In genomic region chr6:115480322-115481017, GRCm38 (mm10) we compare ENCODE assay signal across 8 mouse cellular contexts.
DNase-seq lines count a peak whose midpoint lies in the region; ATAC-seq lines count a peak whose summit lies in the region.

No protein-coding gene starts in this region.

- ATAC-seq in hindbrain, embryonic 12.5 days (ENCODE audit: low FRiP score) = no peak
- peak; percentile 83 for ATAC-seq in heart, embryonic 11.5 days (replicated peaks; ENCODE audit: insufficient number of reproducible peaks, low FRiP score, low TSS enrichment)
- peak; percentile 85 for ATAC-seq in megakaryocyte-erythroid progenitor cell, adult 5-6 weeks (replicated peaks; ENCODE audit: low FRiP score, low TSS enrichment, poor library complexity, severe bottlenecking)

- 0 out of 2 replicates have a peak overlapping the region, but pooled peaks have one; percentile 3 for H3K4me2 ChIP-seq in hindbrain, embryonic 12.5 days (replicated peaks)
- peak overlapping the region; percentile 31 for H3K4me2 ChIP-seq in heart, embryonic 11.5 days

- no peak overlapping the region for H3K4me3 ChIP-seq in hindbrain, embryonic 12.5 days
- no peak overlapping the region for H3K4me3 ChIP-seq in hindbrain, embryonic 10.5 days
- H3K4me3 ChIP-seq in heart, embryonic 11.5 days (ENCODE audit: low read depth, low read length) = no peak overlapping the region

- no peak overlapping the region for H3K27ac ChIP-seq in hindbrain, embryonic 12.5 days
- no peak overlapping the region for H3K27ac ChIP-seq in hindbrain, embryonic 10.5 days
- H3K27ac ChIP-seq in heart, embryonic 11.5 days (ENCODE audit: low read depth, low read length) = peak overlapping the region; percentile 80

- WGBS in hindbrain, embryonic 12.5 days = 56% methylated on average over 5 of the region's 5 CpGs
- 62% methylated on average over 5 of the region's 5 CpGs for WGBS in hindbrain, embryonic 10.5 days
- WGBS in heart, embryonic 11.5 days (ENCODE audit: insufficient replicate concordance) = 13% methylated on average over 5 of the region's 5 CpGs

- no peak for DNase-seq in hindbrain, embryonic 10.5 days (ENCODE audit: low spot score)
- DNase-seq in adrenal gland, adult 2 months = peak; percentile 82
- peak; percentile 61 to 69 for DNase-seq in kidney, postnatal 25 days
- DNase-seq in ovary, postnatal 14 days (ENCODE audit: low spot score) = no peak
- no peak for DNase-seq in cerebellum, adult 9-10 months

- no peak overlapping the region for H3K9ac ChIP-seq in hindbrain, embryonic 12.5 days
- no peak overlapping the region for H3K9ac ChIP-seq in heart, embryonic 11.5 days (ENCODE audit: low read depth, low read length)

- no peaks in the 10 kb centered on the region for H3K9me3 ChIP-seq in hindbrain, embryonic 12.5 days (replicated peaks)
- H3K9me3 ChIP-seq in hindbrain, embryonic 10.5 days = no peaks in the 10 kb centered on the region
- H3K9me3 ChIP-seq in heart, embryonic 11.5 days (replicated peaks; ENCODE audit: control insufficient read depth, low read length) = no peaks in the 10 kb centered on the region

- no peaks in the 10 kb centered on the region; the same call in 1 of the 2 replicates for H3K27me3 ChIP-seq in hindbrain, embryonic 12.5 days
- peaks cover 21% of the 10 kb centered on the region; the same call in 1 of the 2 replicates for H3K27me3 ChIP-seq in hindbrain, embryonic 10.5 days (ENCODE audit: insufficient read depth, poor library complexity, severe bottlenecking)
- peaks cover 6% of the 10 kb centered on the region; the same call in 1 of the 2 replicates for H3K27me3 ChIP-seq in heart, embryonic 11.5 days (ENCODE audit: control insufficient read depth, insufficient read depth, low read length)

- H3K36me3 ChIP-seq in hindbrain, embryonic 12.5 days = no peaks in the 10 kb centered on the region
- H3K36me3 ChIP-seq in hindbrain, embryonic 10.5 days = no peaks in the 10 kb centered on the region
- no peaks in the 10 kb centered on the region for H3K36me3 ChIP-seq in heart, embryonic 11.5 days (ENCODE audit: control insufficient read depth, insufficient read depth, low read length)

- no peaks in the 10 kb centered on the region; the same call in 1 of the 2 replicates for H3K4me1 ChIP-seq in hindbrain, embryonic 12.5 days
- peaks cover 3% of the 10 kb centered on the region; the same call in 1 of the 2 replicates for H3K4me1 ChIP-seq in hindbrain, embryonic 10.5 days (replicated peaks)
- peaks cover 32% of the 10 kb centered on the region for H3K4me1 ChIP-seq in heart, embryonic 11.5 days (ENCODE audit: control insufficient read depth, insufficient read depth, low read length)

Comparison
In these comparisons a context has a peak if more than half of its experiments do, and no peak if none do; other contexts are left out.
1. DNase-seq: peak in adrenal gland, adult 2 months (single experiment) and kidney, postnatal 25 days (2 of 2); none in hindbrain, embryonic 10.5 days (single experiment), ovary, postnatal 14 days (single experiment) and cerebellum, adult 9-10 months (single experiment).